Mouse (Mus musculus) bone marrow, adult 2 months (tissue): ENCODE measurements at regions not wholly inside any gene's neighbourhood (a gene's known extent, or its start where the extent isn't known, plus 50 kb on each side); places are given as distances from the start of the nearest gene placed in this dataset.

Source experiments
- CTCF ChIP-seq: fragments of 200-500 bp; IDR thresholded peaks from 2 replicates; pipeline ENCODE4 v1.5.1; 2011; ENCODE audit warnings: low read length, control low read depth; ENCODE audit not compliant: control insufficient read depth, insufficient read depth
- POLR2A ChIP-seq: fragments of 200-500 bp; IDR thresholded peaks from 2 replicates; pipeline ENCODE4 v1.6.1; 2011; ENCODE audit warnings: low read depth, mild to moderate bottlenecking, control low read depth, low read length, borderline replicate concordance; ENCODE audit not compliant: control insufficient read depth

DNA sequence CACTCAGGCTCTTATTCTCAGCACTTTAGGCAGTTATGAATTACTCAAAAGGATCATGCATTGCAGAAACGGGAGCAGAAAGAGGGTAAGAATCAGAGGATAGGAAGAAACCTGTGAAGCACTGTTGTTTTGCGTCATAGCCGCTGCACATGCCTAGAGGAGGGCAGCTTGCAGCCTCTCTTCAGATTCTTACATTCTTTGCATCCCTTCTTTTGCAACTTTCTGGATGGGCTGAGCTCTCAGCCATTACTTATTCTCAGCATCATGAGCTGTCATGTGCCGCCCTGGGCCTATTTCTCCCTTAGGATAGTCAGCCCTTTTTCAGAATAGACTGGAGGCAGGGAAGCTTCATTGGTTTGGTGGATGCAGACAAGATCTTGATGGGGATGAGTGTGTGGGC lies 663.0 kb upstream of the 2610301B20Rik start:
- TF ChIP-seq CTCF (no peak), POLR2A (no peak)
